19 mouse cellular contexts compared by ENCODE assay signal in the genomic region with DNA sequence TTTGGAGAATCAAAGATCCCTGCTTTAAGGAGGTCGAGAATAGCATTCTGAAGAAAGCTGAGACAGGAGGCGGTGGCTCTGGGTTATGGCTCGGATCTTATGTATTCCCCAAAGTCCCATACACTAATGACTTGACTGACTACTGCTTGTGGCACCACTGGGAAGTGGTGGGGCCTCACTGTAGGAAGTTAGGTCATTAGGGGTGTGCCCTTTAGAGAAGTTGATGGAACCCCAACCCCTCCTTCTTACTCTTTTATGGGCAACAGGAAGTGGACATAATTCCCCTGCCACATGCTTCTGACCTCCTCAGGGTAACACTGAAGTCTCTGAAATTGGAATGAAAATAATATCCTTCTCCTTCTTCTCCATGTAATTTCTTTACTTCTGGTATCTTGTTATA. TPM values are rescaled to one million over a fixed set of nuclear protein-coding genes. Genes with fewer than 3 reads are reported as not detected.
DNase-seq lines count a peak whose midpoint lies in the region; ATAC-seq and TF ChIP-seq lines count a peak whose summit lies in the region.
"Had no signal": no experiment of that assay in that cellular context is flagged by ENCODE, and none has a peak within 500 bp of the region (broad histone marks: within the 10 kb centered on the region; RNA-seq: fewer than 3 reads in every experiment).

No protein-coding gene starts in this region.

- no peak overlapping the region for H3K4me3 ChIP-seq in spleen, adult 2 months (ENCODE audit: extremely low read depth, insufficient read depth, insufficient read length)
- no peak overlapping the region for H3K4me3 ChIP-seq in bone marrow, adult 2 months (replicated peaks; ENCODE audit: control insufficient read depth, low read depth, low read length)
- H3K4me3 ChIP-seq in kidney, adult 2 months (ENCODE audit: insufficient read depth, low read depth, low read length): no peak overlapping the region
- H3K4me3 ChIP-seq: embryonic facial prominence, embryonic 13.5 days; forebrain, embryonic 12.5 days; heart, adult 2 months; heart, embryonic 15.5 days; hindbrain, embryonic 13.5 days had no signal

- H3K27ac ChIP-seq in spleen, adult 2 months (ENCODE audit: insufficient read depth, low read length): peak overlapping the region; percentile 94
- H3K27ac ChIP-seq in bone marrow, adult 2 months (ENCODE audit: control insufficient read depth, insufficient read depth, low read depth, low read length, poor library complexity): peak overlapping the region; percentile 33; the same call in 1 of the 2 replicates
- no peak overlapping the region for H3K27ac ChIP-seq in kidney, adult 2 months (ENCODE audit: insufficient read depth, low read depth, low read length)
- H3K27ac ChIP-seq: embryonic facial prominence, embryonic 13.5 days; forebrain, embryonic 12.5 days; heart, adult 2 months; heart, embryonic 15.5 days; hindbrain, embryonic 13.5 days had no signal

- H3K36me3 ChIP-seq in spleen, adult 2 months (ENCODE audit: control insufficient read depth, insufficient read depth, low read length): no peaks in the 10 kb centered on the region
- no peaks in the 10 kb centered on the region for H3K36me3 ChIP-seq in splenic B cell, adult 2 months (ENCODE audit: control insufficient read depth, insufficient read depth, low read length, poor library complexity, severe bottlenecking)
- H3K36me3 ChIP-seq in kidney, adult 2 months (ENCODE audit: control insufficient read depth, insufficient read depth, low read length): no peaks in the 10 kb centered on the region
- H3K36me3 ChIP-seq: embryonic facial prominence, embryonic 13.5 days; forebrain, embryonic 12.5 days; G1E; heart, embryonic 15.5 days; hindbrain, embryonic 13.5 days had no signal

- no peak for TF ChIP-seq CTCF in spleen, adult 2 months (IDR thresholded peaks at IDR 0.05; ENCODE audit: extremely low read depth, insufficient read depth, insufficient read length, insufficient replicate concordance)
- no peak for TF ChIP-seq CTCF in bone marrow, adult 2 months (IDR thresholded peaks at IDR 0.05; ENCODE audit: control insufficient read depth, insufficient read depth, low read length)
- no peak for TF ChIP-seq CTCF in kidney, adult 2 months (conservative IDR thresholded peaks at IDR 0.05; ENCODE audit: insufficient read depth, insufficient read length, low read depth, low read length)

- H3K4me1 ChIP-seq in spleen, adult 2 months (ENCODE audit: control insufficient read depth, insufficient read depth, insufficient read length): peaks cover 23% of the 10 kb centered on the region
- peaks cover 5% of the 10 kb centered on the region for H3K4me1 ChIP-seq in bone marrow, adult 2 months (ENCODE audit: control insufficient read depth, insufficient read depth, low read length)
- no peaks in the 10 kb centered on the region for H3K4me1 ChIP-seq in kidney, adult 2 months (ENCODE audit: control insufficient read depth, insufficient read depth, low read length)
- H3K4me1 ChIP-seq: embryonic facial prominence, embryonic 13.5 days; forebrain, embryonic 12.5 days; heart, embryonic 15.5 days; hindbrain, embryonic 13.5 days had no signal

- no peak for TF ChIP-seq POLR2A in spleen, adult 2 months (IDR thresholded peaks at IDR 0.05; ENCODE audit: low read depth, low read length)
- no peak for TF ChIP-seq POLR2A in bone marrow, adult 2 months (IDR thresholded peaks at IDR 0.05; ENCODE audit: borderline replicate concordance, control insufficient read depth, low read depth, low read length)
- TF ChIP-seq POLR2A in kidney, adult 2 months (IDR thresholded peaks at IDR 0.05; ENCODE audit: low read depth, low read length): no peak

- no peaks in the 10 kb centered on the region for H3K27me3 ChIP-seq in spleen, adult 2 months (ENCODE audit: control insufficient read depth, insufficient read depth, low read length)
- no peaks in the 10 kb centered on the region for H3K27me3 ChIP-seq in splenic B cell, adult 2 months (ENCODE audit: control insufficient read depth, insufficient read depth, low read length, poor library complexity, severe bottlenecking)
- H3K27me3 ChIP-seq in kidney, adult 2 months (replicated peaks; ENCODE audit: control insufficient read depth, insufficient read depth, low read length): no peaks in the 10 kb centered on the region
- H3K27me3 ChIP-seq: embryonic facial prominence, embryonic 13.5 days; forebrain, embryonic 12.5 days; heart, embryonic 15.5 days; hindbrain, embryonic 13.5 days had no signal

- no peak for DNase-seq in spleen, adult 2 months (ENCODE audit: low read depth in 1 of 2, low spot score in 2 of 2)
- DNase-seq in spleen, postnatal 14 days (ENCODE audit: low spot score in 2 of 2): no peak
- peak; percentile 54 for DNase-seq in splenic B cell, adult 2 months (ENCODE audit: low read depth, low spot score)
- no peak for DNase-seq in kidney, adult 2 months
- DNase-seq in cerebellum, adult 9-10 months: no peak
- DNase-seq: adrenal gland, postnatal 10 days; cerebellum, adult 18-20 months; cerebellum, postnatal 10 days; gastrocnemius, postnatal 10 days; heart, adult 2 months; heart, postnatal 14 days had no signal

- WGBS in spleen, adult 2 months: 69% methylated on average over 3 of the region's 3 CpGs
- 63% methylated on average over 3 of the region's 3 CpGs for WGBS in bone marrow, adult 2 months
- 61% methylated on average over 3 of the region's 3 CpGs for WGBS in kidney, adult 2 months

- peak; percentile 96 for ATAC-seq in megakaryocyte, adult 5-6 weeks (ENCODE audit: poor library complexity, severe bottlenecking)
- ATAC-seq: forebrain, embryonic 16.5 days had no signal

RNA-seq across cellular contexts. Expression of a gene that starts 38.0 kb away (rescaled TPM):
- 52.9 and 105 TPM in 2 replicates for polyA plus RNA-seq in spleen, adult 2 months (2012; rRNA removed)
- polyA plus RNA-seq in bone marrow, adult 2 months (2011; ENCODE audit: insufficient read depth, insufficient read length, low replicate concordance, missing spikeins): 11.0 and 19.3 TPM in 2 replicates
- total RNA-seq in megakaryocyte, adult 5-6 weeks (2015): 113 and 118 TPM in 2 replicates
- total RNA-seq in megakaryocyte, adult 5-6 weeks (2017): 26.5 and 34.9 TPM in 2 replicates
- 3.2 and 3.4 TPM in 2 replicates for polyA plus RNA-seq in kidney, adult 2 months (2012; rRNA removed)
